Mouse (Mus musculus) liver, embryonic 12.5 days (tissue): Measurements from ENCODE around the gene Pknox2. TPM values are rescaled to one million over a fixed set of nuclear protein-coding genes. Genes with fewer than 3 reads are reported as not detected.

Experiments
- ATAC-seq: fragments of 200-750 bp; cut with Nextera tagmentation; 2 replicates; pipeline ENCODE4 v1.8.0; 2017; ENCODE audit warnings: moderate number of reproducible peaks, mild to moderate bottlenecking, moderate library complexity
- H3K27ac ChIP-seq: fragments of 300-500 bp; sonication (generic); 2 replicates; pipeline ENCODE4 v1.5.1; 2016; ENCODE audit warnings: mild to moderate bottlenecking
- H3K27me3 ChIP-seq: fragments of 300-500 bp; sonication (generic); replicated peaks from 2 replicates; pipeline ENCODE4 v1.6.1; 2016; ENCODE audit warnings: mild to moderate bottlenecking, moderate library complexity
- H3K36me3 ChIP-seq: fragments of 300-500 bp; sonication (generic); 2 replicates; pipeline ENCODE4 v1.6.1; 2016; ENCODE audit warnings: mild to moderate bottlenecking, moderate library complexity
- H3K4me1 ChIP-seq: fragments of 300-500 bp; sonication (generic); 2 replicates; pipeline ENCODE4 v1.6.1; 2016
- H3K4me2 ChIP-seq: fragments of 300-500 bp; sonication (generic); 2 replicates; pipeline ENCODE4 v1.6.1; 2016; ENCODE audit warnings: mild to moderate bottlenecking, moderate library complexity
- H3K4me3 ChIP-seq: fragments of 300-500 bp; sonication (generic); 2 replicates; pipeline ENCODE4 v1.5.1; 2016; ENCODE audit warnings: mild to moderate bottlenecking, moderate library complexity
- H3K9ac ChIP-seq: fragments of 300-500 bp; sonication (generic); 2 replicates; pipeline ENCODE4 v1.6.1; 2016; ENCODE audit warnings: mild to moderate bottlenecking, moderate library complexity
- H3K9me3 ChIP-seq: fragments of 300-500 bp; sonication (generic); replicated peaks from 2 replicates; pipeline ENCODE4 v1.6.1; 2016; ENCODE audit warnings: mild to moderate bottlenecking, moderate library complexity
- WGBS: fragments of 180-500 bp; shearing (Covaris S2); methylation state at CpG from one replicate; pipeline ENCODE4 v1.1.7; 2016; ENCODE audit not compliant: insufficient replicate concordance; 5-methylcytosine and 5-hydroxymethylcytosine counted together
- polyA plus RNA-seq: library from polyadenylated mRNA; unstranded; fragments of >200 nt; fragmentation: Nextera tagmentation; extraction: Ambion mirVana; gene quantifications from 2 replicates; pipeline ENCODE4 v1.2.1, GENCODE M21; 2016

Gene Pknox2
- polyA plus RNA-seq, 1 experiment from 2014 or later: 0.57 TPM

DNA sequence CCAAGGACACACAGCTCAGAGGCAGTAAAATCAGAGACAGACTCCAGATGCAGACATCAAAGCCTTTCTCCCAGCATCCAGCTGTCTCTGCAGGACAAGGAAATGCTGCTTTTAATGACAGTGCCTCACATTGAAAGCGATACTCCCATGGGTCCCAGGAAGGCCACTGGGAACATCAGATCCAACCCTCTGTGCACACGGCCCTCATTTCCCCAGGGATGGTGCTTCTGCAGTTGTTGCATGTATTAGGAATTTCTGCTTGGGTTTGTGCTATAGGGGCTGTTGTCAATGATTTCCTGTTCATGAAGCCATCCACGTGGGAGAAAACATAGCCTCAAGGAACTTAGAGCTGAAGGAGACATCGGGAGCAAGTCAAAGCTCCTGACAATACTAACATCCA, 8.3 kb downstream of the Pknox2 start:
- no peaks in the 10 kb centered on the region for H3K36me3 ChIP-seq
- H3K27ac ChIP-seq: no peak overlapping the region
- peaks cover 7% of the 10 kb centered on the region; the same call in 1 of the 2 replicates for H3K4me1 ChIP-seq
- no peak overlapping the region for H3K4me2 ChIP-seq
- H3K9ac ChIP-seq: no peak overlapping the region
- no peak for ATAC-seq
- H3K4me3 ChIP-seq: no peak overlapping the region
- 36% methylated on average over 4 of the region's 4 CpGs for WGBS
- H3K27me3 ChIP-seq: peaks cover 43% of the 10 kb centered on the region
- H3K9me3 ChIP-seq: no peaks in the 10 kb centered on the region

DNA sequence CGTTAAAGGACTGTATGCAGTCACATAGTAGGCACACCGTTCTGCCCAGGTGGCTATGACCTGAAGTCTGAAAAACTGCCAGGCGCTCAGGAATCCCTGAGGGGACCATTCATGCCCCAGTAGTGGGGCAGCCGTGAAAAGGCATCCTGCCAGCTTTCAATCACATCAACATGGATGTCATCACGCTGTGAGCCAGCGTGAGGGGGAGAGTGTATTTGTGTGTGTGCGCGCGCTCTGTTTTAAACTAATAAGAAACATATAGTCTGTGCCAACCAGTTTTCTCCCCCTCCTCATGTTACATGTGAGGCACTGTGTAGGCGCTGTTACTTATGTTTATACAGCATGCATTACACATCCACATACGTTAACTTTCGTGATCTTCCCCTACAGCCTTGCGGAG, 10.9 kb downstream of the Pknox2 start:
- Histone ChIP-seq H3K9me3 (no peaks in the 10 kb centered on the region), H3K4me3 (no peak overlapping the region), H3K9ac (no peak overlapping the region), H3K27ac (no peak overlapping the region), H3K27me3 (peaks cover 20% of the 10 kb centered on the region), H3K4me2 (no peak overlapping the region), H3K4me1 (peaks cover 7% of the 10 kb centered on the region; the same call in 1 of the 2 replicates), H3K36me3 (no peaks in the 10 kb centered on the region)
- no peak for ATAC-seq
- 79% methylated on average over 13 of the region's 13 CpGs for WGBS

DNA sequence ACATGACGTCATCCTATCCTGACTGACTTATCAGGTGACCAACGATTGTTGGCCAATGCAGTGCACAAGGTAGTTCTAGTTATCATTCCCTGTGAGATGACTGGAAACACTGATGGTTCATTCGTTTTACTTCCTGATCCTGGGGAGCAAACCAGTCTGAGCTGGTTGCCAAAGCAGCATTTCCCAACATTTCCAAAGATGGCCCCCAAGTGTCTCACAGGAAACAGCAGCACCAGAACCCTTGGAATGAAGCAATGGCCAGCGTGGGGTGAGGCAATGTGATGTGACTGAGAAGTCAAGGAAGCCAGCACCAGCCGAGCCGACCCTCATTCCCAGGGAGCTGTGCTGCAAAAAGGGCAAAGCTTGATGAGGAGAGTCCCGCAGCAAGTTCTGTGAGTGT, 13.7 kb downstream of the Pknox2 start:
- Histone ChIP-seq H3K9ac (no peak overlapping the region), H3K27me3 (no peaks in the 10 kb centered on the region), H3K4me2 (no peak overlapping the region), H3K9me3 (no peaks in the 10 kb centered on the region), H3K36me3 (no peaks in the 10 kb centered on the region), H3K4me3 (no peak overlapping the region), H3K27ac (no peak overlapping the region), H3K4me1 (no peaks in the 10 kb centered on the region)
- no peak for ATAC-seq
- 65% methylated on average over 7 of the region's 7 CpGs for WGBS

DNA sequence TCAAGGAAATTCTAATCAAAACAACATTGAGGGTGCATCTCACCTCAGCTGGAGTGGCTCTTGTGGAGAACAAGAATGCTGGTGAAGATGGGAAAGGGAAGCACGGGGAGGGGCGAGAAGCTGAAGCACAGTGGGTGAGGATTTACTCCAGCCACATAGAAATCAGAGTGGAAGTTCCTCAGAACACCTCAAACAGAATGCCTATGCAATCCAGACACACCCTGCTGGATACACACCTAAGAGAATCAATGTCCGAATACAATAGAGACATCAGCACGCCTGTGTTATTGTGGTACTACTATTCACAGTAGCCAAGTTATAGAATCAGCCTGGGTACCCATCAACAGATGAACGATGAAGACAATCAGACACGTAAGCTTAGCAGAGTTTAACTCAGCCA, 18.2 kb downstream of the Pknox2 start:
- H3K9me3 ChIP-seq: no peaks in the 10 kb centered on the region
- H3K4me3 ChIP-seq: no peak overlapping the region
- H3K4me1 ChIP-seq: no peaks in the 10 kb centered on the region
- H3K4me2 ChIP-seq: no peak overlapping the region
- no peak overlapping the region for H3K27ac ChIP-seq
- H3K9ac ChIP-seq: no peak overlapping the region
- H3K27me3 ChIP-seq: no peaks in the 10 kb centered on the region
- no peaks in the 10 kb centered on the region for H3K36me3 ChIP-seq
- no peak for ATAC-seq
- 68% methylated on average over 6 of the region's 6 CpGs for WGBS

DNA sequence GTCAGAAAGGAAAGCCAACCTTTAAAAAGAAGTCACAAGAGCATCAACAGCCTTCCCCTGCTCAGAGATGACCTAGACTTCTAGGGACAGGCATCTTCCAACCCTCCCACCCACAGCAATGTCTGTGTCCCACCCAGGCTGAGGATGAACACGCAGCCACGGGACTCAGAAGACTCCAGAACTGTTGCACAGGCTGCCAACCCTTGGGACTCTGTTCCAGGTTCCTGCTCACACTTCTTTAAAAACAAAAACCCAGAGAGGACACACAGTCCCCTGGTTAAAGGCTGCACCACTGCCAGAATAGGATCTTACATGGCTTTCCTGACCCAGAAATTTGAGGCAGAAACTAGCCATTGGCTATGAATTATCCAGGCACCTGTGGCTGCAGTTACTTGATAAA, 21.0 kb downstream of the Pknox2 start:
- Histone ChIP-seq H3K9ac (no peak overlapping the region), H3K4me2 (no peak overlapping the region), H3K4me1 (no peaks in the 10 kb centered on the region), H3K27me3 (no peaks in the 10 kb centered on the region), H3K27ac (no peak overlapping the region), H3K36me3 (no peaks in the 10 kb centered on the region), H3K9me3 (no peaks in the 10 kb centered on the region), H3K4me3 (no peak overlapping the region)
- 62% methylated on average over 2 of the region's 2 CpGs for WGBS
- ATAC-seq: no peak

DNA sequence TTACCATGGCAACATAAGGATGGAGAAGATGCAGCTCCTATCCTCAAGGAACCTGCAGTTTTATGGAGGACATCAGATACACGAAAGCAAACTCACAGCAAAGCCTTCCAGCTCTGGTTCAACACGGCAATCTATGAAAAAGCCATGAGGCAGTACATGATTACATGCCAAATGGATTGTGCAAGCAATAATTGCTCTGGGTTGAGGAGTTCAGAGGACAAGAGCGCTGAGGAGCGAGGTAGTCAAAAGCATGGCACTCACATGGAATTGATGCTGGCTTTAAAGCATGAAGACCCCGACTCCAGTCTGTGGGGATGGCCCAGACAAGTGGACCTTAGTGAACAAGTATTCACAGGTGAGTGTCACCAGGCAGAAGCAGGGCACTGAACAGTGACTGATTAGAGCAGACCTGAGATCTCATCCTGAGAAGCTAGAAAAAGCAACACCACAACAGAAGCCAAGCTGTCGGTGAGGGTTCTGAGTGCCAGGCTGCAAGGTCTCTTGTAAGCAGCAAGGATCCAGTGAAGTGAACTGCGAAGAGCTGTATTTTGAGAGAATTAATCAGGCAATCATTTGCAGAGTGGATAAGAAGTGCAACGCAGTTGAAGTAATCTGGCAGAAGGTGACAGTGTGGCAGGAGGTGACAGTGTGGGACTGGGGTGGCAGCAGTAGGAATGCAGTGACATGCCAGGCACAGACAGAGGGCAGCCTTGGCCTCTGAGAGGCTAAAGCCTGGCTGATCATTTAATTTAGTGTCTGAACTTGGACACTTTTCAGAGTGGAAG, 22.3 kb downstream of the Pknox2 start:
- Histone ChIP-seq H3K4me1 (no peaks in the 10 kb centered on the region), H3K9me3 (no peaks in the 10 kb centered on the region), H3K27ac (no peak overlapping the region), H3K9ac (no peak overlapping the region), H3K27me3 (no peaks in the 10 kb centered on the region), H3K36me3 (no peaks in the 10 kb centered on the region), H3K4me3 (no peak overlapping the region), H3K4me2 (no peak overlapping the region)
- no peak for ATAC-seq
- WGBS: 72% methylated on average over 8 of the region's 8 CpGs

DNA sequence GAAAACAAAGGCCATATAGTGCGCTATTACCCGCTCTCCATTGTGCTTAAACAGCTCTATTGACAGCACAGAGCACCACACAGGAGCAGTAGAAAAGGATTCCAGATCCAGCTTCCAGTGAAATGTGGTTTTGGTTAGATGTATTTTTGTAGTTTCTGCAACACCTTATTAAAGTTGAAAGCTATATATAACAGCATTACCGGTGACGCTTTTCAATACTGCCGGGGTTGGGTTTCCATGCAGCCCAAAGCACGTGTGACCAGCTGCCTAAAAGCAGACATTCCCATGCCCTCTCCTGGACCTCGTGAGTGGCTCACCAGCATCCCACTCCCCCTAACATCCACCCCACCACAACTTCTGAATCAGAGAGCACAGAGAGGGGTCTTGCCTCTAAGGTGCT, 23.8 kb downstream of the Pknox2 start:
- Histone ChIP-seq H3K9me3 (no peaks in the 10 kb centered on the region), H3K4me1 (no peaks in the 10 kb centered on the region), H3K36me3 (no peaks in the 10 kb centered on the region), H3K9ac (no peak overlapping the region), H3K4me3 (no peak overlapping the region), H3K27ac (no peak overlapping the region), H3K27me3 (no peaks in the 10 kb centered on the region), H3K4me2 (no peak overlapping the region)
- 75% methylated on average over 7 of the region's 7 CpGs for WGBS
- no peak for ATAC-seq

DNA sequence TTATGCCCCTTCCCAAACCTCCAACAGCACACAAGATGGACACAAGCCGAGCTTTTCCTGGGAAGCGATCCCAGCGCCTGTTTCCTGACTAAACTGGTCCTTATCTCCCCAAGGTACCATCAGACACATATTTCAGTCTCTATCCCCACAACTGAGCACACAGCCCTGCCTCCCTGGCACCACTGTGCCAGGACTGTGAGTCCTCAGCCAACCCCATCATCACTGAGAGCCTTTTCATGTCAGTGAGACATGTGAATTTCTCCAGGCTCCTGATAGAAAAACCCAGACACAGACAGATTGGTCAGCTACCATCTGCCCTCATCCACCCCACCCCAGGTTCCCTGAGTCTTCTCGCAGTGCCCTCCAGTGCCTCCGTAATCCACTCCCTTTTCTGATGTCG, 24.2 kb downstream of the Pknox2 start:
- no peaks in the 10 kb centered on the region for H3K9me3 ChIP-seq
- H3K27me3 ChIP-seq: no peaks in the 10 kb centered on the region
- no peak overlapping the region for H3K4me3 ChIP-seq
- H3K4me2 ChIP-seq: no peak overlapping the region
- ATAC-seq: no peak
- H3K9ac ChIP-seq: no peak overlapping the region
- no peaks in the 10 kb centered on the region for H3K4me1 ChIP-seq
- no peak overlapping the region for H3K27ac ChIP-seq
- no peaks in the 10 kb centered on the region for H3K36me3 ChIP-seq
- WGBS: 58% methylated on average over 6 of the region's 6 CpGs

DNA sequence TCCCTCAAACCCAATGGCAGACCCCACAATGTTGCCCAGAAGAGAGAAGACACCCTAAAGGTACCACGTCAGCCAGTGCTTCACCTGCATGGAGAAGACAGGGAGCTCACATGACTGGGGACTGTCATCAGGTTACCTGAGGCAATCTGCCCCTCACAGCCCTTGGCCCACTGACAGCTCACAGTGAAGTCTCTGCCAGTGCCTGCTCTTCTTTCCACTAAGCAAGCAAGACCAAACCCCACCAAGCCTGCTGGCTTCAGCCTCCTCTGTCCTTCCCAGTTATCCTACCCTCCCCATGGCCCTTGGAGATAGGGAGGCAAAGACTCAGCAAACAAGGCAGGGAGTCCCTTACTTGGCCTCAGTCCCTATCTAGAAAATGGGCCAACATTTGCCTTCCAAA, 24.8 kb downstream of the Pknox2 start:
- no peak overlapping the region for H3K4me3 ChIP-seq
- H3K9ac ChIP-seq: no peak overlapping the region
- no peaks in the 10 kb centered on the region for H3K27me3 ChIP-seq
- 25% methylated on average over 1 of the region's 1 CpGs for WGBS
- no peaks in the 10 kb centered on the region for H3K4me1 ChIP-seq
- H3K9me3 ChIP-seq: no peaks in the 10 kb centered on the region
- no peak overlapping the region for H3K27ac ChIP-seq
- H3K36me3 ChIP-seq: no peaks in the 10 kb centered on the region
- no peak overlapping the region for H3K4me2 ChIP-seq
- ATAC-seq: no peak

DNA sequence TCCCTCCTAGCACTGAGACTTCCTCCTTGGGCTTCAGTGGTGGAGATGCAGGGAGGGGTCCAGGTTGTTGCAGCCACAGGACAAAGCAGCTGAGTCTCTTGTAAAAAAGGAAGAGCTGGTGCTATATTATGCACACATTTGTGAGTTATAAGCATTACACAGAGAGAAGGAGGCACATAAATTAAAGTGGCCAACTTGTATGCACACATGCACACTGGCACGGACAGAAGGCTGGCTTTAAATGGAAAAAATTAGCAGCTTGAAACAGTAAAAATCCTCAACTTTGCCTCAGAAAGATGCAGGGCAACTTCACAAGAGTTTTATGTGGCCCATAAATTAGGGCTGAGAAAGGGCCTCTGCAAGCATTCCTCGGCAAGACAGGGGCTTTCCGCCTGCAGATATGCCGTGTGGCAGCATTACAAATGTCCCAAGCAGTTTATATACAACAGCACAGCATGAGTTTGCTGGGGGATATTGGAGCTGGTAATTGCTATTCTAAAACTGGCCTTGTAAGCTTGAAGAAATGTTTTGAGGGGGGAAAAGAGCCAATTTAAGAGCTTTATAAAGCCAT, 25.4 kb downstream of the Pknox2 start:
- no peaks in the 10 kb centered on the region for H3K27me3 ChIP-seq
- H3K9ac ChIP-seq: no peak overlapping the region
- H3K27ac ChIP-seq: no peak overlapping the region
- H3K36me3 ChIP-seq: no peaks in the 10 kb centered on the region
- no peak for ATAC-seq
- H3K4me1 ChIP-seq: no peaks in the 10 kb centered on the region
- H3K4me2 ChIP-seq: no peak overlapping the region
- 52% methylated on average over 4 of the region's 4 CpGs for WGBS
- H3K4me3 ChIP-seq: no peak overlapping the region
- no peaks in the 10 kb centered on the region for H3K9me3 ChIP-seq

DNA sequence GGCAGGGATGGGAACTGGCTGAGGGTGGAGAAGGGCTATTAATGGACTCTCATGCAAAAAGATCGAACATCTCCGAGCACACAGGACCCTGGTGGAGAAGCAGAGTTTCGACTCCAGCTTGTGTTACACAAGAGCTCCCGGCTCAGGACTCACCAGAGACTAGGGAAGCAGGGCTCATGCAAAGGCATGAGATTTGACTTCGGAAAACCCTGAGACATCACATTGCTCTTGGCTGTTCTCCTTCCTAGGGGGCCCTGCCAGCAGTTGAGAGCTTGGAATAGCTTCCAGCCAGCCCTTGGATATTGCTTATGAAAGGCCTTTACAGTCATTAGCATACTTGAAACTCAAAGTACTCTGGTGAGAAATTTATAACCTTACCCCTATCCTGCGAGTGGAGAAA, 26.4 kb downstream of the Pknox2 start:
- Histone ChIP-seq H3K36me3 (no peaks in the 10 kb centered on the region), H3K4me1 (no peaks in the 10 kb centered on the region), H3K4me2 (no peak overlapping the region), H3K9ac (no peak overlapping the region), H3K9me3 (no peaks in the 10 kb centered on the region), H3K4me3 (no peak overlapping the region), H3K27ac (no peak overlapping the region), H3K27me3 (no peaks in the 10 kb centered on the region)
- WGBS: 63% methylated on average over 6 of the region's 6 CpGs
- ATAC-seq: no peak

DNA sequence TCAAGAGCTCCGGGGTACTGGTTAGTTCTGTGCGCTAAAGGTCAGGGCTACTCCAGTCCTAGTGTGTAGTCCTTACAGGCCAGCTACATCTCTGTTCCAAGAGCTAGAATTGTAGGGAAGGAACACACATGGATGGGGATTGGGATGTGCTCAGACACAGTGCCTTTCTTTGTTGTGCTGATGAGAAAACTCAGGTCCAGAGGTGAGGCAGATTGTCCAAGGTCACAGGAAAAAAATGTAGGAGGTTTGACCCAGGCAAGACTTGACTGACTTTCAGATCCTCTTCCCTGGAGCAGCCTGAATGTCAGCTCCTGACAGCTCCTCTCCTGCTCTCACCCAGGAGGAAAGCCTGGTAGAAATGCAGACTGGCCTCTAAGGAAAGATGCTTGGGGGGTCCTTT, 29.7 kb downstream of the Pknox2 start:
- Histone ChIP-seq H3K36me3 (no peaks in the 10 kb centered on the region), H3K9ac (no peak overlapping the region), H3K4me2 (no peak overlapping the region), H3K4me1 (no peaks in the 10 kb centered on the region), H3K27ac (no peak overlapping the region), H3K27me3 (peaks cover 4% of the 10 kb centered on the region; the same call in 1 of the 2 replicates), H3K9me3 (no peaks in the 10 kb centered on the region), H3K4me3 (no peak overlapping the region)
- ATAC-seq: no peak
- WGBS: 95% methylated on average over 2 of the region's 2 CpGs
